Mouse (Mus musculus) liver, adult (tissue): ENCODE data around the gene Dnajb14.
A peak's percentile ranks its signal among the peaks of the same experiment; 100 is the strongest.

Source experiments
- GATA4 ChIP-seq: IDR thresholded peaks from 2 replicates; pipeline ENCODE4 v1.6.1; 2014; ENCODE audit warnings: mild to moderate bottlenecking, low read length; ENCODE audit not compliant: insufficient replicate concordance

The Dnajb14 gene

DNA sequence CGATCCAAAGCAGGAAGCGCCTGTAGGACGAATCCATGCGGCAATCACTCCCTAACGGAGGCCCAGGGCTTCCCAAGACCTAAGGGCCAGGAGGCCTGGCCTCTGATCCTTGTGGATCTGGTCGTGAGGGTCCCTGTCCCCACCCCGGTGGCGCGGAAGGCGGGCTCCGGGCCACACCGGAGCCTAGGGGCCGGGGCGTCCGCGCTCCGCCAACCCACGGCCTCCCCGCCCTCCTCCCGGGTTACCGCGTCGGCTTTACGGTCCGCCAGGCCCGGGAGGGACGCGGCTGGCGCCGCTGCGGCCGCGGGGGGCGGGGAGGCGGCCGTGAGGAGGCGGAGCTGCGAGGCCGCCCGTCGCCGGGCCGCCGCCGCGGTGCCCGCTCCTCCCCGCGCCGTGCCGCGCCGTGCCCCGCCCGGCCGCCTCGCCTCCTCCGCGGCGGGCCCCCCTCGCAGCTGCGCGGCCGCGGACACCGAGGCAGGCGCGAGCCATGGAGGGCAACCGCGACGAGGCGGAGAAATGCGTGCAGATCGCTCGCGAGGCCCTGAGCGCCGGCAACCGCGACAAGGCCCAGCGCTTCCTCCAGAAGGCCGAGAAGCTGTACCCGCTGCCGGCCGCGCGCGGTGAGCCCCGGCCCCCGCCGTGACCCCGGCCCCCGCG, at the start of gene Dnajb14:
TSS of gene Dnajb14 (plus strand) at position 239 of the 657 bp plus-strand sequence.
- no peak for TF ChIP-seq GATA4

- TF ChIP-seq GATA4, result no peak
Measured at GRCm38 (mm10) chr3:137818713-137819112, 48.8 kb upstream of the Dnajb14 start.

DNA sequence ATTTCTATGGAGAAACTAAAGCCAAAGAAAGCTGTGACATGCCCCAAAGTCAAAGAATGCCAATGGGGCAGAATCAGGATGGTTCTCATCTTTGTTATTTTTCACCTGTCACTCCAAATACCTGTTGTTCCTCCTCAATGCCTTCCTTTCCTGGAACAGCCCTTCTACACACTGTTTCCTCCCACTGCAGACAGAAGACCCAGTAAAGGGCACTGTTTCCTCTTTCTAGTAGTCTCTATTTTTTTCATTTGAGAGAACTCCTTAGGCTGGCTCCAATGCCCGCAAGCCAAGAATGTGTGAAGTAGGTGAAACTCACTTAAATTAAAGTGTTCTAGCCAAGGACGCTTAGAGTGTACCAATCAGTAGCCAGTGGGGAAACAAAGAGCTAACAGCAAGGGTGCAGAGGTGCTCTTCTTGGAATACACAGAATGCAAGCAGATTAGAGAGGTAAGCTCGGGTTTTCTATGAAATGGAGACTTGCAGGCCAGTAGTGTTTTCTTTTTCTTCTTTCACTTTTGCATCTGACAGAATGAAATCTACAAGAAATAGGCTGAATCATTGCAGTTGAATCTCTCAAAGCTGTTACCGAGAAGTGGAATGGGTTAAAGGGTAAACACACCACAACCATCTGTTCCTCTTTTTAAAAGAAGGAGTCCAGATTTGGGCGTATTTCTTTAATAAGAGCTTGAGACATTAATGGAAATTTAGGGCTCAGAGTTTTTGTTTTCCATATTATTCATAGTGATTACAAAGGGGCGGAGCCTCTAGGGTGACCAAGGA, 46.6 kb upstream of the Dnajb14 start:
- TF ChIP-seq GATA4, result no peak

DNA sequence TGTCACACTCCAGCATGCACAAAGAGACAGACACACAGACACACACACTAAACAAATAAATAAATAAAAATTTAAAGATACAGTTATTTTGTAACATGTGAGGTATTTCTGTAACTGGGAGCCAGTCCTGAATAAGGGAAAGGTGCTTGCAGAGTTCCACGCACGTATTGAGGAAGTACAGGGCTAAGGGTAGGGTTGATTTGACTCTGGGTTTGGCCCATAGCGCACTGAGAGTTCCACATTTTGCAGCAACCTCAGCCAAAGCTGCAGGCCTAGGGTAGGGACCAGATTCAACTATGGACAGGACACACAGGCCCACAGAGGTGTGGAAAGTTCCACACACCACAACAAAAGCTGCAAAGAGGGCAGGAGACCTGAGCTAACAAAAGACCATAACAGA, 44.2 kb upstream of the Dnajb14 start:
- no peak for TF ChIP-seq GATA4

- TF ChIP-seq GATA4, result peak; percentile 55; the same call in 1 of the 2 replicates
Measured at GRCm38 (mm10) chr3:137827678-137828077, 39.8 kb upstream of the Dnajb14 start.

DNA sequence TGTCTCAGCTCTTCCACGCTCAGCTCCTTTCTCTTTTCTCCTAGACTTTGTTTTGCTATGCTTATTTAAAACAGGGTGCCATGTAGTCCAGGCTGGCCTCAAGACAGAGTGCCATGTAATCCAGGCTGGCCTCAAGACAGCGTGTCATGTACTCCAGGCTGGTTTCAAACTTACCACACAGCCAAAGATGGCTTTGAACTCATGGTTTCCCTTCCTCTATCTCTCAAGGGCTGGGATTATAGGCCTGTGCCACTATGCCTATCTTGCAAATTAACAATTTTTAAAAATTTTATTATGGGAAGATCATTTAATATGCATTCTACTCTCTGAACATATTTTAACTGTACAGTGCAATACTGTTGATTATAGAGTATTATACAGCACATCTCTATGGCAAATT, 36.3 kb upstream of the Dnajb14 start:
- no peak for TF ChIP-seq GATA4

GRCm38 (mm10) chr3:137833128-137833527, 34.3 kb upstream of the Dnajb14 start:
- no peak for TF ChIP-seq GATA4

- no peak for TF ChIP-seq GATA4
Measured at GRCm38 (mm10) chr3:137833698-137834097, 33.8 kb upstream of the Dnajb14 start.

DNA sequence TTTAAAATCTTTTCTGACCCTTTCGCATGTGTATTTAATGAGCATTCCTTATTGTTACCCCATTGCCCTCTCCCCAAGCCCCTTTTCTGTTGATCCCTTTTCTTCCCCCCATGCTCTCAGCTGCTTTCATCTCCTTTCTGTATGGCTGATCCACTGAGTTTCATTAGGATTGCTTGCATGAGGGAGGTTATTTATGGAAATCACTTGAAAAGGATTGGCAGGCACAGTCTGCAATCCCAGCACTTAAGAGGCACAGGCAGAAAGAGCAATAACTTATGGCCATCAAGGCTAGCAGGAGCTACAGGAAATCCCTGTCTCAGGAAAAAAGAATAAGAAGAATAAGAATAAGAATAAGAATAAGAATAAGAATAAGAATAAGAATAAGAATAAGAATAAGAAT, 30.9 kb upstream of the Dnajb14 start:
- TF ChIP-seq GATA4, result no peak

- no peak for TF ChIP-seq GATA4
Measured at GRCm38 (mm10) chr3:137838160-137838559, 29.3 kb upstream of the Dnajb14 start.

DNA sequence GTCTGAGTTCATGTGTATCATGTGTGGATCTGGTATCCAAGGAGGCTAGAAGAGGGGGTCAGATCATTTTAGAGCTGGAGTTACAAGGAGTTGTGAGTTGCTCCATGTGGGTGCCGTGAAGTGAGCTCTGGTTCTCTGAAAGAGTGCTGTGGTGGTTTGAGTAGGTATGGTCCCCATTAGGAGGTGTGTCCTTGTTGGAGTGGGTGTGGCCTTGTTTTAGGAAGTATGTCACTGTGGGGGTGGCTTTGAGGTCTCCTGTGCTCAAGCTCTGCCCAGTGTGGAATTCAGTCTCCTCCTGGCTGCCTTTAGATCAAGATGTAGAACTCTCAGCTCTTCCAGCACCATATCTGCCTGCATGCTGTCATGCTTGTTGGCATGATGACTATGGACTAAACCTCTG, 24.5 kb upstream of the Dnajb14 start:
- no peak for TF ChIP-seq GATA4

GRCm38 (mm10) chr3:137844263-137844662, 23.2 kb upstream of the Dnajb14 start:
- TF ChIP-seq GATA4, result no peak

DNA sequence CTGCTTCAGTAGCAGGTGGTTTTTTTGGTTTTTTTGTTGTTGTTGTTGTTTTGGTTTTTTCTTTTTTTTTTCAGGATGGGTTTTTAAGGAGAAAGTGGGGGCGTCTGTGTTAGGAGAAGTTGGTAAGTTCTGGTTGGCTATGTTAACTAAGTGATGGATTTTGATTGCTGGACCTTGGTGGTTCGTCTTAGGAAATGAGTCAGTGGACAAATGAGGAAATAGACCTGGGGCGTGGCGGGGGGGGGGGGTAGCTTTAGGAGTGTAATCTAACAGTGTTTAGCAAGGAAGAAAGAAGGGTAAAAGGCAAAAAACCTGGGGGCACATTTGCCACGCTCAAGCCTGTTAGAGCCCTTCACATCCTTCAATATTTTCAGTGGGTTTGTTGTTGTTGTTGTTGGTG, 20.9 kb upstream of the Dnajb14 start:
- TF ChIP-seq GATA4, result no peak

- no peak for TF ChIP-seq GATA4
Measured at GRCm38 (mm10) chr3:137848354-137848753, 19.1 kb upstream of the Dnajb14 start.

DNA sequence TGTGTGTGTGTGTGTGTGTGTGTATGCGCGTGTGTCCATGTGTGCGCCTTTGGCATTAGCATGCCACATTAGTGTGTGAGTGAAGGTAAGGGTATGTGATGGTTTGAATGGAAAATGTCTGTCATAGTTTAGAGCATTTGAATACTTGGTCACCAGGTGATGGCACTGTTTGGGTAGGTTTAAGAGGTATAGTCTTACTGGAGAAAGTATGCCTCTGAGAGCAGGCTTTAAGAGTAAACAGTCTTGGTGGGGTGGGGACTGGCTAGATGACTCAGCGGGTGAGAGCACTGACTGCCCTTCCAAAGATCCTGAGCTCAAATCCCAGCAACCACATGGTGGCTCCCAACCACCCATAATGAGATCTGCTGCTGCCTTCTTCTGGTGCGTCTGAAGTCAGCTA, 17.8 kb upstream of the Dnajb14 start:
- TF ChIP-seq GATA4, result no peak

GRCm38 (mm10) chr3:137851196-137851595, 16.3 kb upstream of the Dnajb14 start:
- no peak for TF ChIP-seq GATA4
